Mouse (Mus musculus) frontal cortex, adult 2 months (tissue): Measurements from ENCODE around the gene Lmo7. TPM values are rescaled to one million over a fixed set of nuclear protein-coding genes. Genes with fewer than 3 reads are reported as not detected.

Experiments
- DNase-seq, 2 experiments: peaks; one replicate each; pipeline ENCODE4 v3.0.0; 2022; ENCODE audit warnings: low spot score in 1 of 2; ENCODE audit errors: extremely low spot score in 1 of 2
- polyA plus RNA-seq: library from polyadenylated mRNA; depleted of rRNA; stranded (reverse); fragments of >200 nt; gene quantifications from 2 replicates; pipeline ENCODE4 v1.2.3, GENCODE M21; 2012

Gene Lmo7
- polyA plus RNA-seq, 1 experiment = 43.6 TPM

- no peak for DNase-seq
Observed at GRCm38 (mm10) chr14:101777129-101777493, 47.4 kb downstream of the Lmo7 start.

- no peak for DNase-seq
Observed at GRCm38 (mm10) chr14:101778426-101778825, 48.7 kb downstream of the Lmo7 start.

GRCm38 (mm10) chr14:101780016-101780415 is 50.3 kb downstream of the Lmo7 start:
- DNase-seq = no peak

GRCm38 (mm10) chr14:101781219-101781618 is 51.5 kb downstream of the Lmo7 start:
- DNase-seq = no peak

GRCm38 (mm10) chr14:101781943-101782510 is 52.3 kb downstream of the Lmo7 start:
- peak; percentile 12 to 79 for DNase-seq

- DNase-seq = no peak
Observed at GRCm38 (mm10) chr14:101784315-101784945, 54.7 kb downstream of the Lmo7 start.

GRCm38 (mm10) chr14:101787903-101788302 is 58.1 kb downstream of the Lmo7 start:
- DNase-seq = no peak

- DNase-seq = no peak
Observed at GRCm38 (mm10) chr14:101788475-101788874, 58.7 kb downstream of the Lmo7 start.

GRCm38 (mm10) chr14:101794553-101795177 is 64.9 kb downstream of the Lmo7 start:
- no peak for DNase-seq

- no peak for DNase-seq
Observed at GRCm38 (mm10) chr14:101797930-101798500, 68.3 kb downstream of the Lmo7 start.

- no peak for DNase-seq
Observed at GRCm38 (mm10) chr14:101798766-101799165, 69.0 kb downstream of the Lmo7 start.

GRCm38 (mm10) chr14:101801674-101802073 is 71.9 kb downstream of the Lmo7 start:
- no peak for DNase-seq

GRCm38 (mm10) chr14:101804119-101804518 is 74.4 kb downstream of the Lmo7 start:
- no peak for DNase-seq

- DNase-seq = peak in 1 of 2 experiments; percentile 28
Observed at GRCm38 (mm10) chr14:101804562-101805327, 75.0 kb downstream of the Lmo7 start.

- no peak for DNase-seq
Observed at GRCm38 (mm10) chr14:101805328-101805697, 75.6 kb downstream of the Lmo7 start.

- no peak for DNase-seq
Observed at GRCm38 (mm10) chr14:101806058-101806457, 76.3 kb downstream of the Lmo7 start.

GRCm38 (mm10) chr14:101806607-101807006 is 76.8 kb downstream of the Lmo7 start:
- DNase-seq = no peak

GRCm38 (mm10) chr14:101816450-101816849 is 86.7 kb downstream of the Lmo7 start:
- DNase-seq = no peak

GRCm38 (mm10) chr14:101822390-101822789 is 92.6 kb downstream of the Lmo7 start:
- no peak for DNase-seq

- no peak for DNase-seq
Observed at GRCm38 (mm10) chr14:101822871-101823270, 93.1 kb downstream of the Lmo7 start.

GRCm38 (mm10) chr14:101829676-101830075 is 99.9 kb downstream of the Lmo7 start:
- DNase-seq = no peak
